Mouse (Mus musculus): Measurements from ENCODE around the gene Mdga2. TPM values are rescaled to one million over a fixed set of nuclear protein-coding genes. Genes with fewer than 3 reads are reported as not detected.

The Mdga2 gene
- polyA plus RNA-seq, 1 experiment from 2014 or later: 7.3 TPM

GRCm38 (mm10) chr12:67141605-67142004 lies 80.7 kb downstream of the Mdga2 start:
- no peaks in the 10 kb centered on the region for H3K4me1 ChIP-seq
- no peaks in the 10 kb centered on the region for H3K9me3 ChIP-seq
- H3K4me2 ChIP-seq (replicated peaks): no peak overlapping the region
- no peak overlapping the region for H3K9ac ChIP-seq
- H3K4me3 ChIP-seq: no peak overlapping the region
- no peak overlapping the region for H3K27ac ChIP-seq
- WGBS: 83% methylated on average over 3 of the region's 3 CpGs
- no peaks in the 10 kb centered on the region for H3K27me3 ChIP-seq
- ATAC-seq (ENCODE audit: insufficient number of reproducible peaks, insufficient read depth, low FRiP score, low TSS enrichment): no peak
- H3K36me3 ChIP-seq: no peaks in the 10 kb centered on the region

- Histone ChIP-seq H3K4me2 (replicated peaks) (no peak overlapping the region), H3K36me3 (no peaks in the 10 kb centered on the region), H3K4me1 (no peaks in the 10 kb centered on the region), H3K27me3 (no peaks in the 10 kb centered on the region), H3K4me3 (no peak overlapping the region), H3K27ac (no peak overlapping the region), H3K9ac (no peak overlapping the region), H3K9me3 (no peaks in the 10 kb centered on the region)
- no peak for ATAC-seq (ENCODE audit: insufficient number of reproducible peaks, insufficient read depth, low FRiP score, low TSS enrichment)
- WGBS: 90% methylated on average over 3 of the region's 3 CpGs
Measured at GRCm38 (mm10) chr12:67140131-67140530, 82.2 kb downstream of the Mdga2 start.

- H3K36me3 ChIP-seq: no peaks in the 10 kb centered on the region
- ATAC-seq (ENCODE audit: insufficient number of reproducible peaks, insufficient read depth, low FRiP score, low TSS enrichment): no peak
- no peak overlapping the region for H3K27ac ChIP-seq
- WGBS: 86% methylated on average over 2 of the region's 2 CpGs
- H3K4me3 ChIP-seq: no peak overlapping the region
- no peaks in the 10 kb centered on the region for H3K9me3 ChIP-seq
- H3K4me1 ChIP-seq: no peaks in the 10 kb centered on the region
- no peak overlapping the region for H3K4me2 ChIP-seq (replicated peaks)
- H3K9ac ChIP-seq: no peak overlapping the region
- no peaks in the 10 kb centered on the region for H3K27me3 ChIP-seq
Measured at GRCm38 (mm10) chr12:67127457-67127856, 94.9 kb downstream of the Mdga2 start.

GRCm38 (mm10) chr12:67123874-67124273 lies 98.5 kb downstream of the Mdga2 start:
- Histone ChIP-seq H3K4me3 (no peak overlapping the region), H3K9ac (no peak overlapping the region), H3K9me3 (no peaks in the 10 kb centered on the region), H3K4me1 (no peaks in the 10 kb centered on the region), H3K36me3 (no peaks in the 10 kb centered on the region), H3K27me3 (no peaks in the 10 kb centered on the region), H3K27ac (no peak overlapping the region), H3K4me2 (replicated peaks) (no peak overlapping the region)
- WGBS: 20% methylated on average over 3 of the region's 3 CpGs
- no peak; the same call in 1 of the 2 replicates for ATAC-seq (ENCODE audit: insufficient number of reproducible peaks, insufficient read depth, low FRiP score, low TSS enrichment)

GRCm38 (mm10) chr12:67118652-67119515 lies 103.5 kb downstream of the Mdga2 start:
- Histone ChIP-seq H3K4me2 (replicated peaks) (no peak overlapping the region), H3K4me3 (no peak overlapping the region), H3K27me3 (no peaks in the 10 kb centered on the region), H3K9ac (no peak overlapping the region), H3K27ac (no peak overlapping the region), H3K36me3 (no peaks in the 10 kb centered on the region), H3K4me1 (no peaks in the 10 kb centered on the region), H3K9me3 (no peaks in the 10 kb centered on the region)
- ATAC-seq (ENCODE audit: insufficient number of reproducible peaks, insufficient read depth, low FRiP score, low TSS enrichment): no peak
- WGBS: 76% methylated on average over 6 of the region's 6 CpGs

- no peak overlapping the region for H3K27ac ChIP-seq
- WGBS: 85% methylated on average over 3 of the region's 3 CpGs
- H3K27me3 ChIP-seq: no peaks in the 10 kb centered on the region
- H3K4me3 ChIP-seq: no peak overlapping the region
- H3K4me2 ChIP-seq (replicated peaks): no peak overlapping the region
- no peaks in the 10 kb centered on the region for H3K9me3 ChIP-seq
- H3K9ac ChIP-seq: no peak overlapping the region
- no peaks in the 10 kb centered on the region for H3K4me1 ChIP-seq
- H3K36me3 ChIP-seq: no peaks in the 10 kb centered on the region
- ATAC-seq (ENCODE audit: insufficient number of reproducible peaks, insufficient read depth, low FRiP score, low TSS enrichment): no peak
Measured at GRCm38 (mm10) chr12:67104171-67104570, 118.2 kb downstream of the Mdga2 start.

- Histone ChIP-seq H3K4me3 (no peak overlapping the region), H3K9me3 (no peaks in the 10 kb centered on the region), H3K36me3 (no peaks in the 10 kb centered on the region), H3K27me3 (no peaks in the 10 kb centered on the region), H3K4me1 (no peaks in the 10 kb centered on the region), H3K9ac (no peak overlapping the region), H3K4me2 (replicated peaks) (no peak overlapping the region), H3K27ac (no peak overlapping the region)
- ATAC-seq (ENCODE audit: insufficient number of reproducible peaks, insufficient read depth, low FRiP score, low TSS enrichment): no peak
Measured at GRCm38 (mm10) chr12:67094414-67094813, 127.9 kb downstream of the Mdga2 start.

GRCm38 (mm10) chr12:67090420-67090965 lies 131.9 kb downstream of the Mdga2 start:
- Histone ChIP-seq H3K9ac (no peak overlapping the region), H3K36me3 (no peaks in the 10 kb centered on the region), H3K27ac (no peak overlapping the region), H3K27me3 (no peaks in the 10 kb centered on the region), H3K4me2 (replicated peaks) (no peak overlapping the region), H3K4me3 (no peak overlapping the region), H3K9me3 (no peaks in the 10 kb centered on the region), H3K4me1 (no peaks in the 10 kb centered on the region)
- 52% methylated on average over 2 of the region's 2 CpGs for WGBS
- ATAC-seq (ENCODE audit: insufficient number of reproducible peaks, insufficient read depth, low FRiP score, low TSS enrichment): no peak

GRCm38 (mm10) chr12:67059136-67060014 lies 163.0 kb downstream of the Mdga2 start:
- H3K27me3 ChIP-seq: no peaks in the 10 kb centered on the region
- 57% methylated on average over 19 of the region's 19 CpGs for WGBS
- H3K9me3 ChIP-seq: no peaks in the 10 kb centered on the region; the same call in 1 of the 2 replicates
- peak; percentile 97 for ATAC-seq (ENCODE audit: insufficient number of reproducible peaks, insufficient read depth, low FRiP score, low TSS enrichment)
- H3K9ac ChIP-seq: no peak overlapping the region
- H3K4me1 ChIP-seq: no peaks in the 10 kb centered on the region
- no peaks in the 10 kb centered on the region for H3K36me3 ChIP-seq
- H3K27ac ChIP-seq: no peak overlapping the region
- H3K4me3 ChIP-seq: no peak overlapping the region
- no peak overlapping the region for H3K4me2 ChIP-seq (replicated peaks)

GRCm38 (mm10) chr12:67056621-67057020 lies 165.7 kb downstream of the Mdga2 start:
- H3K27me3 ChIP-seq: no peaks in the 10 kb centered on the region
- no peaks in the 10 kb centered on the region for H3K36me3 ChIP-seq
- no peak overlapping the region for H3K4me3 ChIP-seq
- no peak overlapping the region for H3K9ac ChIP-seq
- 84% methylated on average over 3 of the region's 3 CpGs for WGBS
- no peak for ATAC-seq (ENCODE audit: insufficient number of reproducible peaks, insufficient read depth, low FRiP score, low TSS enrichment)
- H3K4me2 ChIP-seq (replicated peaks): no peak overlapping the region
- H3K27ac ChIP-seq: no peak overlapping the region
- no peaks in the 10 kb centered on the region; the same call in 1 of the 2 replicates for H3K9me3 ChIP-seq
- H3K4me1 ChIP-seq: no peaks in the 10 kb centered on the region

- Histone ChIP-seq H3K27me3 (no peaks in the 10 kb centered on the region), H3K9me3 (no peaks in the 10 kb centered on the region), H3K4me2 (replicated peaks) (no peak overlapping the region), H3K36me3 (no peaks in the 10 kb centered on the region), H3K4me3 (no peak overlapping the region), H3K27ac (no peak overlapping the region), H3K9ac (no peak overlapping the region), H3K4me1 (no peaks in the 10 kb centered on the region)
- 67% methylated on average over 8 of the region's 8 CpGs for WGBS
- ATAC-seq (ENCODE audit: insufficient number of reproducible peaks, insufficient read depth, low FRiP score, low TSS enrichment): no peak
Measured at GRCm38 (mm10) chr12:67045099-67045750, 177.1 kb downstream of the Mdga2 start.

Measured in embryonic facial prominence, embryonic 12.5 days (tissue).